Mouse (Mus musculus) lung, embryonic 14.5 days (tissue): ENCODE data around the gene Naif1. TPM values are rescaled to one million over a fixed set of nuclear protein-coding genes. Genes with fewer than 3 reads are reported as not detected.

Source experiments
- ATAC-seq: fragments of 200-750 bp; cut with Nextera tagmentation; 2 replicates; pipeline ENCODE4 v1.8.0; 2017; ENCODE audit warnings: mild to moderate bottlenecking, moderate TSS enrichment, moderate library complexity; ENCODE audit not compliant: insufficient read depth
- DNase-seq: peaks from one replicate; pipeline ENCODE4 v3.0.0-alpha.2; 2015
- H3K27ac ChIP-seq: fragments of 300-500 bp; sonication (generic); 2 replicates; pipeline ENCODE4 v1.5.1; 2014; ENCODE audit warnings: low read depth, mild to moderate bottlenecking, moderate library complexity
- H3K27me3 ChIP-seq: fragments of 300-500 bp; sonication (generic); 2 replicates; pipeline ENCODE4 v1.6.1; 2014; ENCODE audit warnings: low read length, control low read depth; ENCODE audit not compliant: insufficient read depth
- H3K36me3 ChIP-seq: fragments of 300-500 bp; sonication (generic); 2 replicates; pipeline ENCODE4 v1.6.1; 2014; ENCODE audit warnings: control low read depth; ENCODE audit not compliant: insufficient read depth
- H3K4me1 ChIP-seq: fragments of 300-500 bp; sonication (generic); 2 replicates; pipeline ENCODE4 v1.6.1; 2014; ENCODE audit warnings: antibody characterized with exemption, control low read depth; ENCODE audit not compliant: insufficient read depth
- H3K4me2 ChIP-seq: fragments of 300-500 bp; sonication (generic); 2 replicates; pipeline ENCODE4 v1.6.1; 2014; ENCODE audit warnings: mild to moderate bottlenecking
- H3K4me3 ChIP-seq: fragments of 300-500 bp; sonication (generic); 2 replicates; pipeline ENCODE4 v1.5.1; 2014; ENCODE audit warnings: low read depth, low read length
- H3K9ac ChIP-seq: fragments of 300-500 bp; sonication (generic); 2 replicates; pipeline ENCODE4 v1.6.1; 2014
- H3K9me3 ChIP-seq: fragments of 300-500 bp; sonication (generic); 2 replicates; pipeline ENCODE4 v1.6.1; 2016; ENCODE audit warnings: low read depth, low read length, control low read depth
- CTCF ChIP-seq: IDR thresholded peaks from 2 replicates; pipeline ENCODE4 v1.5.1; 2016; ENCODE audit warnings: antibody characterized with exemption, low read depth
- WGBS: fragments of 180-500 bp; shearing (Covaris S2); extraction: QIAGEN DNeasy Blood & Tissue Kit; methylation state at CpG from one replicate; pipeline ENCODE4 v1.1.7; 2014; 5-methylcytosine and 5-hydroxymethylcytosine counted together
- polyA plus RNA-seq: library from polyadenylated mRNA; unstranded; fragments of >200 nt; fragmentation: Nextera tagmentation; extraction: Ambion mirVana; gene quantifications from 2 replicates; pipeline ENCODE4 v1.2.1, GENCODE M21; 2014

Naif1 gene
- polyA plus RNA-seq, 1 experiment from 2014 or later, result 6.5 TPM

DNA sequence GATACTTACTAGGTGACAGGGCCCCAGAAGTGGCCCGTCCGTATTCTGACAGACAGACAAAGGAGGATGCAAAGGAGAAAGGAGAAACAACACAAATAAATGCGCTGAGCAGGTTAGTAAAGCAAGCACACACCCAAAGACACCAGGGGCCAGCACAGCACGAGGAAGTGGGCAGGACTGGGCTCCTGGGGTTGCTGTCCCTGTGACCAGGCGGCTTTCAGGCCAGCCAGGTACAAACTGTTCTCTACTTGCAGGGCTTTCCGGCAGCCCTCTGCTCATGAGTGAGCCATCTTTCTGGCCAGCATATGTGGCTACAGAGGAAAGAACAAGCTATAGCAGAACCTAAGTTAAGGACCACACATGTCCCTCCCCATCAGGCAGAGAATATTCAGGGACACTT lies 29.6 kb upstream of the Naif1 start:
- TF ChIP-seq CTCF, result no peak
- no peaks in the 10 kb centered on the region for H3K27me3 ChIP-seq
- peaks cover 18% of the 10 kb centered on the region for H3K4me1 ChIP-seq
- DNase-seq (no peak), ATAC-seq (no peak)
- H3K36me3 ChIP-seq, result peaks cover 56% of the 10 kb centered on the region
- no peaks in the 10 kb centered on the region for H3K9me3 ChIP-seq
- 85% methylated on average over 6 of the region's 6 CpGs for WGBS
- H3K27ac ChIP-seq, result no peak overlapping the region
- no peak overlapping the region for H3K9ac ChIP-seq
- H3K4me3 ChIP-seq, result no peak overlapping the region
- H3K4me2 ChIP-seq, result no peak overlapping the region

DNA sequence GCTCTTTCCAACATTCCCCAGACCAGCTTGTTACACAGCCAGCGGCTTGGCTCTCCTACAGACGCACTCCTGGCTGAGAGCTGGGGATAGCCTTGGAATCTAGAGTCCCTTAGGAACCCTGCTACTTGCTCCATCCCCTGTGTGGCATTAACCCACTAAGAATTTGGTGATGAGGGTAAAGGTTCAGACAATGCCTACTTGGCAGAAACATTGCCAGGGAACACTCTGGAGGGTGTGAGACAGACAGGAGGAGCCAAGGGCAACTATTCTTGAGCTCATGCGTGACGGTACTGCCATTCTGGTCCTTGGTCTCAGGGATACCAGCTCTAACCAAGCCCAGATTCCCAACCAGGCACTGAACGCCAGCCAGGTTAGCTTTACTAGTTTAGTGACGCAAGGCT lies 28.4 kb upstream of the Naif1 start:
- no peaks in the 10 kb centered on the region for H3K9me3 ChIP-seq
- H3K27ac ChIP-seq, result no peak overlapping the region
- DNase-seq (no peak), ATAC-seq (no peak)
- peaks cover 44% of the 10 kb centered on the region for H3K36me3 ChIP-seq
- peaks cover 18% of the 10 kb centered on the region for H3K4me1 ChIP-seq
- TF ChIP-seq CTCF, result no peak
- H3K9ac ChIP-seq, result no peak overlapping the region
- WGBS, result 94% methylated on average over 6 of the region's 6 CpGs
- no peak overlapping the region for H3K4me3 ChIP-seq
- H3K4me2 ChIP-seq, result no peak overlapping the region
- H3K27me3 ChIP-seq, result no peaks in the 10 kb centered on the region

DNA sequence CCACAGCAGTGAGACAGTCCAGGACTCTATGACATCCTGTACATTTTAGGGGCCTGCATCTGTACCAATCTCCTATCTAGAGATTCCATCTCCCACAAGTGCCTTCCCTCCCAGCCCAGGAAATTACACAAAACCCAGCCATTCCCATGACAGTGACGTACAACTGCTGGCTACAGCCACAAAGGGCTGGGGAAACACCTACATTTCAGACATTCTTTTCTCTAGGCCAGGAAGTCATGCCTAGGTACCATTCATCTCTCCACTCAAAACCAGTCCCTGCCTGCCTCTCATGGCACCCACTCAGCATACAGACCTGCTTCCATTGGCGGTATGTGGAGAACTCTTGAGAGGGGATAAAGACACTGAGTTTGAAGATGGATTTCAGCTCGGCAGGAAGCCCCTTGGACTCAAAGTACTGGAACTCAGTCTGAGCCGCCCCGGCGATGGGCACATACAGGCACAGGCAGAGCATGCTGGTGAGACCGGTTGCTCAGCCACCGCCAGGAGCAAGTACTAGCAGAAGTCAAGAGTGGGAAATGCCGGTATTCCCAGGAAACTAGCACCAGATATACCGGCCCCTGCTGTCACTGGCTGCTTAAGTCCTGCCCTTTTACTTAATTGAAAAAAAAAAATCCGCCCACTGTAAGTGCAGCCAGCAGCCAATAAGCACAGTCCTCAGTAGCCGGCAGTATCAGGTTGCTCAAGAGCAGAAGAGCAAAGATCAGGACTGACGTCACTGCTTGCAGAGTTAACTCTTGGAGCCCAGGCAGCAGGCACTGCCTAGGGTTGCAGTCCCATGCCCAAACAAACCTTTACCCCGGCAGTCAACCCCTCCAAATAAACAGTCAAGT lies 26.6 kb upstream of the Naif1 start:
- Histone ChIP-seq H3K27me3 (no peaks in the 10 kb centered on the region), H3K9me3 (no peaks in the 10 kb centered on the region)
- 2% methylated on average over 14 of the region's 14 CpGs for WGBS

GRCm38 (mm10) chr2:32424796-32425195 lies 25.5 kb upstream of the Naif1 start:
- Histone ChIP-seq H3K27ac (peak overlapping the region; percentile 95), H3K4me2 (no peak overlapping the region), H3K9me3 (no peaks in the 10 kb centered on the region), H3K4me1 (peaks cover 34% of the 10 kb centered on the region), H3K36me3 (peaks cover 14% of the 10 kb centered on the region), H3K9ac (peak overlapping the region; percentile 18; the same call in 1 of the 2 replicates), H3K27me3 (no peaks in the 10 kb centered on the region), H3K4me3 (no peak overlapping the region)
- ATAC-seq (no peak), DNase-seq (no peak)
- TF ChIP-seq CTCF, result no peak
- WGBS, result 36% methylated on average over 3 of the region's 3 CpGs

More for the DNA sequence above, 26.6 kb upstream of the Naif1 start:
- H3K4me1 ChIP-seq, result peaks cover 24% of the 10 kb centered on the region
- H3K9ac ChIP-seq, result peak overlapping the region; percentile 38
- H3K36me3 ChIP-seq, result peaks cover 25% of the 10 kb centered on the region
- H3K4me2 ChIP-seq, result peak overlapping the region; percentile 76
- ATAC-seq, result peak; percentile 92
- TF ChIP-seq CTCF, result peak; percentile 16; the same call in 1 of the 2 replicates
- peak overlapping the region; percentile 95 for H3K27ac ChIP-seq
- peak; percentile 97 for DNase-seq
- peak overlapping the region; percentile 34 for H3K4me3 ChIP-seq

- Histone ChIP-seq H3K36me3 (peaks cover 7% of the 10 kb centered on the region), H3K4me2 (no peak overlapping the region), H3K9ac (no peak overlapping the region), H3K4me1 (peaks cover 39% of the 10 kb centered on the region), H3K27ac (peak overlapping the region; percentile 95; the same call in 1 of the 2 replicates), H3K27me3 (no peaks in the 10 kb centered on the region), H3K9me3 (no peaks in the 10 kb centered on the region), H3K4me3 (no peak overlapping the region)
- 56% methylated on average over 5 of the region's 5 CpGs for WGBS
- DNase-seq, result no peak
- no peak for ATAC-seq
- TF ChIP-seq CTCF, result no peak
Measured at GRCm38 (mm10) chr2:32425568-32425967, 24.7 kb upstream of the Naif1 start.

DNA sequence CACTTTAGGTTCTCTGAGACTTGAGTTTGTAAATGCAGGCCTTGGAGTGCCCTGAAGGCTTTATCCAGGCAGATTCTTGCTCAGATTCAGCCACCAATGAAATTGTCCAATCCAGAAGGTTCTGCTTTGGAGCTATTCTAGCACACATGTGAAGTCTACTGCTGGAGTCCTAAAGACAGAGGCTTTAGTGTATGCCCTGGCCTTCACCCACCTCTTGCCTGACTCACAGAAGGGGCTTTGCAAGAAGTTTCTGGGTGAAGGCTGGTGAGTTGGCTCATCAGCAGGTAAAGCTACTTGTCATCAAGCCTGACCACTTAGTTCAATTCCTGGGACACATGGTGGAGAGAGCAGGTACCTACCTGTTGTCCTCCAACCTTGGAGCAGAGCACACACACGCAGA lies 24.1 kb upstream of the Naif1 start:
- Histone ChIP-seq H3K4me2 (no peak overlapping the region), H3K4me1 (peaks cover 40% of the 10 kb centered on the region), H3K27me3 (no peaks in the 10 kb centered on the region), H3K4me3 (no peak overlapping the region), H3K36me3 (peaks cover 1% of the 10 kb centered on the region; the same call in 1 of the 2 replicates), H3K27ac (peak overlapping the region; percentile 54; the same call in 1 of the 2 replicates), H3K9me3 (no peaks in the 10 kb centered on the region), H3K9ac (no peak overlapping the region)
- TF ChIP-seq CTCF, result no peak
- DNase-seq (no peak), ATAC-seq (no peak)
- 81% methylated on average over 1 of the region's 1 CpGs for WGBS

DNA sequence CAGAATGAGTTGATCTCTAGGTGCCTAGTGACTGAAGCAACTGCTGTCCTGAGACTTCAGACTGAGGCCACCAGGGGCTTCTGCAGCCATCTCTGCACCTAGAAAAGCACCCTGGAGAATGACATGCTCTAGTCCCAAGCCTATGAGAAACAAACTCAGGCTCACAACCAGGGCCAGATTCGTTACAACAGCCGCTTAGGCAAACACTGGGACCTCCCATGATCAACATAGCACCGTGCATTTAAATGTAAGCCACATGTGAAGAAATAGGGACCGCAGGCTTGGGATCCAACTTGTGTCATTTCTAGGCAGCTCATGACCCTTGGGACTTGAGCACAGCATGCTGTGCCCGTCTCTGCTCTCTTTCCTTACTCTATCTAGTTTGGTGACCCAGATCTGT lies 22.5 kb upstream of the Naif1 start:
- H3K9ac ChIP-seq, result no peak overlapping the region
- peaks cover 45% of the 10 kb centered on the region for H3K4me1 ChIP-seq
- WGBS, result 74% methylated on average over 5 of the region's 5 CpGs
- H3K27me3 ChIP-seq, result no peaks in the 10 kb centered on the region
- H3K4me2 ChIP-seq, result peak overlapping the region; percentile 41; the same call in 1 of the 2 replicates
- H3K27ac ChIP-seq, result peak overlapping the region; percentile 47
- TF ChIP-seq CTCF, result no peak
- DNase-seq (no peak), ATAC-seq (no peak)
- no peak overlapping the region for H3K4me3 ChIP-seq
- no peaks in the 10 kb centered on the region for H3K36me3 ChIP-seq
- no peaks in the 10 kb centered on the region for H3K9me3 ChIP-seq
